Mouse (Mus musculus) left cerebral cortex, adult 18-20 months (tissue): Measurements from ENCODE around the gene H2-Q6. TPM values are rescaled to one million over a fixed set of nuclear protein-coding genes. Genes with fewer than 3 reads are reported as not detected.
"Not testable (repeated sequence)": the region's sequence is repeated elsewhere in the genome, so short reads cannot be mapped to it uniquely, and the experiment has no call there.

Experiments used
- DNase-seq, 2 experiments: peaks; one replicate each; pipeline ENCODE4 v3.0.0; 2021 to 2022; ENCODE audit warnings: low spot score in 2 of 2, mixed read lengths in 1 of 2
- long read RNA-seq, 2 experiments: library from polyadenylated mRNA; stranded (forward); transcript quantifications; one replicate each; pipeline ENCODE4 v2.0.0; 2021
- total RNA-seq, 2 experiments: library from RNA; stranded (reverse); gene quantifications; 2 replicates each; pipeline ENCODE4 v1.2.3; 2021

Gene H2-Q6
- total RNA-seq = 1 to 10 TPM in 1 of 2 experiments, under 1 TPM in 1; 0.96 to 1.4 TPM
- long read RNA-seq, experiment 1, partial matches to known transcripts = 0 of 4 reads
- long read RNA-seq, experiment 1, other reads (novel, unspliced or antisense) = 3 of 4 reads
- long read RNA-seq, experiment 2 = 0 reads

GRCm38 (mm10) chr17:35424624-35425416 lies at the start of gene H2-Q6:
TSS of gene H2-Q6 (plus strand) at chr17:35424850.
- DNase-seq = not testable (repeated sequence)

DNA sequence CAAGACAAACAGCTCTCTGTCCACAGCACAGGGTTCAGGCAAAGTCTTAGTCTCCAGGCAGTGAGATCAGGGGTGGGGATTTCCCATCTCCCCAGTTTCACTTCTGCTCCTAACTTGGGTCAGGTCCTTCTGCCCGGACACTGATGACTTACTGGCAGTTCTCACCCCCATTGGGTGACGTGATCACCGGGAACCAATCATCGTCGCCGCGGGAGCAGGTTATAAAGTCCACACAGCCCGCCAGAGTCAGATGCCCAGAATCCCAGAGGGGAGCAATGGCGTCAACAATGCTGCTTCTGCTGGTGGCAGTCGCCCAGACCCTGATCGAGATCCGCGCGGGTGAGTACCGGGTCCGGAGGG lies 45.3 kb upstream of the H2-Q6 start, which contains the start of gene H2-Q4:
H2-Q4 (plus strand) TSS at position 249 of the 360 bp plus-strand sequence.
- peak; percentile 67 to 76 for DNase-seq

- peak in 1 of 2 experiments; percentile 5 for DNase-seq
Observed at GRCm38 (mm10) chr17:35379729-35380451, 44.8 kb upstream of the H2-Q6 start.

- peak in 1 of 2 experiments; percentile 10 for DNase-seq
Observed at GRCm38 (mm10) chr17:35389796-35390195, 34.9 kb upstream of the H2-Q6 start.

GRCm38 (mm10) chr17:35392671-35393070 lies 32.0 kb upstream of the H2-Q6 start:
- not testable (repeated sequence) for DNase-seq

DNA sequence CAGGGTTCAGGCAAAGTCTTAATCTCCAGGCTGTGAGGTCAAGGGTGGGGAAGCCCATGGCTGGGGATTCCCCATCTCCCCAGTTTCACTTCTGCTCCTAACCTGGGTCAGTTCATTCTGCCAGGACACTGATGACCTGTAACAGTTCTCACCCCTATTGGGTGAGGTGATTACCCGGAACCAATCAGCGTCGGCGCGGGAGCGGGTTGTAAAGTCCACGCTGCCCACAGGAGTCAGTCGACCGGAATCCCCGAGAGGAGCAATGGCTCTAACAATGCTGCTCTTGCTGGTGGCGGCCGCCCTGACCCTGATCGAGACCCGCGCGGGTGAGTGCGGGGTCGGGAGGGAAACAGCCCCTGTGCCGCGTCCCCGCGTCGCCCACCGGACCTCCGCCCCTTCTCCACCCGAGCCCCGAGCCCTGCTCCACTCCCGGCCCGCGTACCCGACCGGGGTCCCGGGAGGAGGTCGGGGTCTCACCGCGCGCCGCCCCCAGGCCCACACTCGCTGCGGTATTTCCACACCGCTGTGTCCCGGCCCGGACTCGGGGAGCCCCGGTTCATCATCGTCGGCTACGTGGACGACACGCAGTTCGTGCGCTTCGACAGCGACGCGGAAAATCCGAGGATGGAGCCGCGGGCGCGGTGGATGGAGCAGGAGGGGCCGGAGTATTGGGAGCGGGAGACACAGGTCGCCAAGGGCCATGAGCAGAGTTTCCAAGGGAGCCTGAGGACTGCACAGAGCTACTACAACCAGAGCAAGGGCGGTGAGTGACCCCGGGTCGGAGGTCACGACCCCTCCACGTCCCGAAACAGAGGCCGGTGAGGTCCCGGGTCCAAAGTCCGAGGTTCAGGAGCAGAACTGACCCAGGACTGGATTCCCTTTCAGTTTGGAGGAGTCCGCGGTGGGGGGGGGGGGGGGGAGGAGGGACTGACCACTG lies 30.5 kb upstream of the H2-Q6 start:
- DNase-seq = not testable (repeated sequence)

- DNase-seq = not testable (repeated sequence)
Observed at GRCm38 (mm10) chr17:35396956-35397355, 27.7 kb upstream of the H2-Q6 start.

- not testable (repeated sequence) for DNase-seq
Observed at GRCm38 (mm10) chr17:35413057-35413456, 11.6 kb upstream of the H2-Q6 start.

DNA sequence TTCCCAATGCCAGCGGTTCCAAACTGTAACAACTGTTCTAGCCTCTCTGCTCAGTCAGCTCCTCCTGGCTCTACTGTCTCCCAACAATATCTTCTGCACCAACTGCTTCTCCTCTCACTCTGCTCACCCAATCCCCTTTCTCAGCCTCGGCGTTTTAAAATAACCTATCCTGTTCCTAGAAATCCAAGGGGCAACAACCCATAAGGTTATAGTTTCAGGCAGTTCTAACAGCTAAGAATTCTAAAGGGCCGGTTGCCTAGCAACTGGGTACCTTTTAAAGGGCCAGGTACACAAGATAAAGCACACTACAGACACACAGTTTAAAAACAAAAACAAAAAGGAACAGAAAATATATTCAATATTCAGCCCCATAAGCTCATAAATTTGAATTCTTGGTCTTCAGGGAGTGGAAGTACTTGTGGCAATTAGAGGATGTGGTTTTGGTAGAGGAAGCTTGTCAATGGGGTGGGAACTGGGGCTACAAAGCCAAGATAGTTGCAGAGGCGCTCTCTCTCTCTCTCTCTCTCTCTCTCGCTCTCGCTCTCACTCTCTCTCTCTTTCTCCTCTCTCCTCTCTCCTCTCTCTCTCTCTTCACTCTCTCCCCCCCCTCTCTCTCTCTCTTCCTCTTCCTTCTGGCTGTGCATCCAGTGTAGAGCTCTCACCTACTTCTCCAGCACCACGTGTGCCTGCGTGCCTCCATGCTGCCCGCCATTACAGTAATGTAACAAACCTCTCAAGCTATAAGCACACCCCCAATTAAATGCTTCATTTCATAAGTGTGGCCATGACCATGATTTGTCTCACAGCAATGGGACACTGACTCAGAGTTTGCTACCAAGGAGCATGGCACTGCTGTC lies 9.1 kb upstream of the H2-Q6 start:
- not testable (repeated sequence) for DNase-seq

DNA sequence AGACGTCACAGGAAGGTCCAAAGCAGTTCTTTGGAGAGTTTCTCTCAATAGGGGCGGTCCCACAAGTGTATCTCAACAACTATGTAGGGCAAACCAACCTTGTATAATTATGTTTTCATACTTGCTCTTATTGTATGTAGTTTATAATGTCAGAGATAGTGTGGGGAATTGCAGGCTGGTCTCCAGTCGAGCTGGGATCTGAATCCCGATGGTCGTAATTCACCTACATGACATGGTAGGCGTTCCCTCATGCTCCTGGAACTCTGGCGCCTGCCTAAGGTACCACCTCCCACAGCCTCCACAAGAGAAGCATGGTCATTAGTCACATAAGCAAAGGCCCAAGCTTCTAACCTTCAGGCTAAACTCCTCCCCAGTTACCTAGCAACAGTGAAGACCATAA lies 5.9 kb upstream of the H2-Q6 start:
- no peak for DNase-seq

DNA sequence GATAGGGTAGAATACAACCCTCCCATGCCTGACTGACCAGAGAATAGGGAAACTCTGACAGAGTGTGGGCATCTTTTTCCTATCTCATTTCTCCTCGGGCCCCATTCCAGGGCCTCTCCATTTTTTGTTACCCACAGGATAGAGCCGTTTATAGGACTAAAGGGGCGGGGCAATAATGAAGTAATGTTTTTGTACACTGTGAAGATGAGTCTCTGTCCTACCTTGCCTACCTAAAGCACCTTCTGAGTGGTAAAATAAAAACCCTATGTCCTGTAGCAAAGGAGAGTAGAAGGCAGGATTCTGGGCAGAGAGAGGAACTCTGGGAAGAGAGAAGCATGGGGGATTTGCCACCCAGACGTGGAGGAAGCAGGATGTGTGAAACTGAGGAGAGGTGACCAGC lies 5.1 kb upstream of the H2-Q6 start:
- DNase-seq = not testable (repeated sequence)

GRCm38 (mm10) chr17:35420206-35420810 lies 4.3 kb upstream of the H2-Q6 start:
- peak in 1 of 2 experiments; percentile 25 for DNase-seq

DNA sequence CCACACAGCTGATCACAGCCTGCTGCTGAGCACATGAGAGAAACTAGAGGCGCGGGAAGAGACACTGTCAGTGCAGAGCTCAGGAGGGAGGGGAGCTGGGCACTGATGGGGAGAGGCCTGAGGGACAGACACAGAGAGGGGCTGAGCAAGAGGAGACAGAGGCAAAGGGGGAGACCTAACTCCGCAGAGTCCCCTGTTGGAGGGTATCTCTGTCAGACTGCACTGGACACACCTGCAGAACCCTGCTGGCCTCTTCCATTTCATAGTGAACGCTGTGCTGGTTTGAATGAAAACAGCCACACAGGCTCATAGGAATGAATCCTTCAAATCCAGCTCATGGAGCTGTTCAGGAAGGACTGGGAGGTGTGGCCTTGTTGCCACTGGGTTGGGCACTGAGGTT lies 3.3 kb upstream of the H2-Q6 start:
- not testable (repeated sequence) for DNase-seq

DNA sequence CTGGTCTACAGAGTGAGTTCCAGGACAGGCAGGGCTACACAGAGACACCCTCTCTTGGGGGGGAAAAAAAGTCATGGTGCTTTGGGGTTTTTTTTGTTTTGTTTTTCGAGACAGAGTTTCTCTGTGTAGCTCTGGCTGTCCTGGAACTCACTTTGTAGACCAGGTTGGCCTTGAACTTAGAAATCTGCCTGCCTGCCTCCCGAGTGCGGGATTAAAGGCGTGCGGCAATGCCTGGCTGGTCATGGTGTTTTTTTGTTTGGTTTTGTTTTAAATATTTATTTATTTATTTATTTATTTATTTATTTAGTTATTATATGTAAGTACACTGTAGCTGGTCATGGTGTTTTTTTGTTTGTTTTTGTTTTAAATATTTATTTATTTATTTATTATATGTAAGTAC lies 2.3 kb upstream of the H2-Q6 start:
- not testable (repeated sequence) for DNase-seq

DNA sequence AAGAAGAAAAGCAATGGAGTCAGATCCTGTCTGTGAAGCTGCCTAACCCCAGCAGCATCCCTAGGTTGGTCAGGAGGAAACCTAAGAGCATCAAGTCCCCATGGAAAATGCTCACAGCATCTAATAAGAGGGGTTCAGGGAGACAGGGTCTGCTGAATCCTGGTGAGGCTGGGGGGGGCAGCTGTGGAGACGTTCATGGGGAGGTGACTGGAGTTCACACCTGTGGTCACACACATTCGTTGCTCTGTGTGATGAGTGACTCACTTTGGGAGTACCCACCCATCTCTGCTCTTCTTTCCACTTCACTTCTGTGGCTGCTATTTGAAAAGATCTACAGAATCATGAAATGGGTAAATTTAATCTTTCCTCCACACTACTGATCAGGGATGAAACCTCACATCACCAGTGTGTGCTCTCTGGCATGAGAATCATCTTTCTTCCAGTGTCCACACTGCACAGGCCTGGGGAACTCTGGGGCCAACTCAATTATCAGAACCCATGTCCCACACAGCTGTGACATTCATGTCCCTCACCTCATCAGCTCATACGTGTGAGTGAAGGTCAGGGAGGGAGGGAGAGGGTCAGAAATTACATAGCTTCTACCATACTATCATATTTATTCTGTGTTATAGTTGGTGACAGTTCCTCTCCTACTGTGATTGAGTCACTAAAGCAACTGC lies 1.4 kb upstream of the H2-Q6 start:
- not testable (repeated sequence) for DNase-seq

- not testable (repeated sequence) for DNase-seq
Observed at GRCm38 (mm10) chr17:35424106-35424505, 544 bp upstream of the H2-Q6 start.

- not testable (repeated sequence) for DNase-seq
Observed at GRCm38 (mm10) chr17:35425474-35425873, 824 bp downstream of the H2-Q6 start.

DNA sequence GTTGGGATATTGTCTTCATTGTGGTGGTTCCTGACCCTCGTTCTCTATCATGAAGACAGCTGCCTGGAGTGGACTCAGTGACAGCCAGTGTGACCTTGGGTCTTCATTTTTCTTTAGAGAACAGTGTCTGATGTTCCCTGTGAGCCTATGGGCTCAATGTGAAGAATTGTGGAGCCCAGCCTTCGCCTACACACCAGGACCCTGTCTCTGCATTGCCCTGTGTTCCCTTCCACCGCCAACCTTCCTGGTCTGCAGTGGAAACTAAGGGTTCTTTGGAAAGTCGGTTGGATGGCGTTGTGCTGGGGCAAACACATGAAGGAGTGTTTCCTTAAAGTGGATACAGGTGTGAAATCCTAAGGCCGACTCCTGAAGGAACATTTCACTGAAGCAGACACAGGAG lies 4.2 kb downstream of the H2-Q6 start:
- not testable (repeated sequence) for DNase-seq

DNA sequence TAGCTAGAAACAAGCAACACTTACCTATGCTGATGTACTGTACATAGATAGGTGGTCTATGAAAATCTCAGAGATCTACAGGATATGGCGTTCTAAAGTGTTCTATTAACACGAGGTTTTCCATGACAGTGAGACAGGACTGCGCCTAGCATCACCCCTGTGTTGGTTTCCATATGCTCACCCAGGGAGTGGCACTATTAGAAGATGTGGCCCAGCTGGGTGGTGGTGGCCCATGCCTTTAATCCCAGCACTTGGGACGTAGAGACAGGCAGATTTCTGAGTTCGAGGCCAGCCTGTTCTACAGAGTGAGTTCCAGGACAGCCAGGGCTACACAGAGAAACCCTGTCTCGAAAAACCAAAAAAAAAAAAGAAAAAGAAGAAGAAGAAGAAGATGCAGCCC lies 6.0 kb downstream of the H2-Q6 start:
- not testable (repeated sequence) for DNase-seq
